Mouse (Mus musculus): ENCODE results near the gene Tmem189. TPM values are rescaled to one million over a fixed set of nuclear protein-coding genes. Genes with fewer than 3 reads are reported as not detected.

Gene Tmem189
- polyA plus RNA-seq, 1 experiment from 2014 or later: 47.7 TPM

DNA sequence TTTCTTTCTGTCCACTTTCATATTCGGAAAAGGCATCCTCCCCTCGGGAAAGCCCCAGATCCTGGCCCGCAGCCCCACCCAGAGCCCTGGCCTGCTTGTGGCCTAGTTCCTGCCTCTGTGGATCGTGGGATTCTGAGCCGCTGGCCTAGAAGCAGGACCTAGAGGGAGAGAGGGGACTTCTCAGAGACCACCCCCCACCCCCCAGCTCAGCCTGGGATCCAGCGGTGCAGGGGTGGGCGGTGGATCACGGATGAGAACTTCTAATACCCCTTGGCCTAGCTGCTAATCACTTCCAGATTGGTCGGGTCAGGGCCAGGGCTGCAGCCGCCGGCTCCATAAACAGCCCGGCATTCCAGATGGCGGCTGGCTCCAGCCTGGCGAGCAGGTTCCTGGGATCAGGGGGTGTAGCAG is 93.9 kb downstream of the Tmem189 start:
- no peak for DNase-seq (ENCODE audit: low spot score)

DNA sequence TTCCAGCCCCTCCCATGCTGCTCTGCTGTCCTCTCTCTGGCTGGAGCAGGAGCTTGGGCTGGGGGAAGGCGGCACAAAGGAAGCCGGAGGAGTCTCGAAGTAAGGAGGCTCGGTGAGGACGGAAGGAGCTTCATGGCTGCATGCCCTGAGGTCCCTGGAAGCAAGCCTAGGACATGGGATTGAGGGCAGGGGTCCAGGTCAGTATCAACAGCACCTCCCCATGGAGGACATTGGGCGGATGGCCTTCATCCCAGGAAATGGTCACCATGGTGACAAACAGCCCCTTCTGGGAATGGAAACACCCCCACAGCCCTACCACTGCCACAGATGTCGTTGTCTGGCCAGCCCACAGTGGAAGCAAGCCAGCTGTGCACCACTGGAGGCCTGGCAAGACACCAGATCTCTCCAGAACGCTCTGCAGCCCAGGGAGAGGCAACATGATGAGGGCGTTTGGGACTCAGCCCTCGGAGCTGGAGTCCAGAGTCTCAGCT is 95.1 kb downstream of the Tmem189 start:
- no peak for DNase-seq (ENCODE audit: low spot score)

- DNase-seq (ENCODE audit: low spot score): no peak
These were observed 95.9 kb downstream of the Tmem189 start for GRCm38 (mm10) chr2:167593551-167594250.

Small RNAs within 50 kb of the gene (microRNA-seq; reads per million reads assigned to microRNA genes)
- not detected for gene Gm22355 (ENCODE audit: borderline number of aligned reads)

Other genes with a start within 250 kb of the Tmem189 start
- 138 and 145 TPM in 2 replicates for gene Rnf114, start 197.2 kb downstream of the Tmem189 start, polyA plus RNA-seq (2015; fragmentation: Nextera tagmentation; extraction: Ambion mirVana)
- 17.8 and 19.4 TPM in 2 replicates for gene Spata2, start 196.9 kb downstream of the Tmem189 start, polyA plus RNA-seq (2015; fragmentation: Nextera tagmentation; extraction: Ambion mirVana)
- gene Snai1, start 151.6 kb downstream of the Tmem189 start, polyA plus RNA-seq (2015; fragmentation: Nextera tagmentation; extraction: Ambion mirVana): 2.6 and 3.6 TPM in 2 replicates
- gene Ube2v1, start 57.7 kb downstream of the Tmem189 start, polyA plus RNA-seq (2015; fragmentation: Nextera tagmentation; extraction: Ambion mirVana): 215 and 236 TPM in 2 replicates
- gene Gm20431, start 28.3 kb downstream of the Tmem189 start, polyA plus RNA-seq (2015; fragmentation: Nextera tagmentation; extraction: Ambion mirVana): 6.7 and 7.1 TPM in 2 replicates
- 7.3 and 7.8 TPM in 2 replicates for gene Cebpb, start 907 bp downstream of the Tmem189 start, polyA plus RNA-seq (2015; fragmentation: Nextera tagmentation; extraction: Ambion mirVana)
- gene Ptpn1, start 242.2 kb upstream of the Tmem189 start, polyA plus RNA-seq (2015; fragmentation: Nextera tagmentation; extraction: Ambion mirVana): 102 and 110 TPM in 2 replicates